Mouse (Mus musculus) neural tube, embryonic 12.5 days (tissue): ENCODE results near the gene Afg1l. TPM values are rescaled to one million over a fixed set of nuclear protein-coding genes. Genes with fewer than 3 reads are reported as not detected.

Source experiments
- ATAC-seq: fragments of 200-750 bp; cut with Nextera tagmentation; 2 replicates; pipeline ENCODE4 v1.8.0; 2017; ENCODE audit warnings: low read depth, mild to moderate bottlenecking, moderate TSS enrichment, moderate library complexity; ENCODE audit not compliant: low FRiP score
- H3K27ac ChIP-seq: fragments of 300-500 bp; sonication (generic); 2 replicates; pipeline ENCODE4 v1.5.1; 2016
- H3K27me3 ChIP-seq: fragments of 300-500 bp; sonication (generic); replicated peaks from 2 replicates; pipeline ENCODE4 v1.6.1; 2016; ENCODE audit warnings: mild to moderate bottlenecking
- H3K36me3 ChIP-seq: fragments of 300-500 bp; sonication (generic); 2 replicates; pipeline ENCODE4 v1.6.1; 2016; ENCODE audit warnings: mild to moderate bottlenecking
- H3K4me1 ChIP-seq: fragments of 300-500 bp; sonication (generic); 2 replicates; pipeline ENCODE4 v1.6.1; 2016
- H3K4me2 ChIP-seq: fragments of 300-500 bp; sonication (generic); replicated peaks from 2 replicates; pipeline ENCODE4 v1.6.1; 2016; ENCODE audit warnings: mild to moderate bottlenecking
- H3K4me3 ChIP-seq: fragments of 300-500 bp; sonication (generic); 2 replicates; pipeline ENCODE4 v1.5.1; 2016
- H3K9ac ChIP-seq: fragments of 300-500 bp; sonication (generic); 2 replicates; pipeline ENCODE4 v1.6.1; 2016; ENCODE audit warnings: mild to moderate bottlenecking
- H3K9me3 ChIP-seq: fragments of 300-500 bp; sonication (generic); 2 replicates; pipeline ENCODE4 v1.6.1; 2016; ENCODE audit warnings: mild to moderate bottlenecking
- whole genome bisulfite sequencing: fragments of 180-500 bp; shearing (Covaris S2); methylation state at CpG from one replicate; pipeline ENCODE4 v1.1.7; 2016; 5-methylcytosine and 5-hydroxymethylcytosine counted together
- polyA plus RNA-seq: library from polyadenylated mRNA; unstranded; fragments of >200 nt; fragmentation: Nextera tagmentation; extraction: Ambion mirVana; gene quantifications from 2 replicates; pipeline ENCODE4 v1.2.1, GENCODE M21; 2016

The Afg1l gene
- polyA plus RNA-seq, 1 experiment from 2014 or later, result 5.1 TPM

- no peak overlapping the region for H3K4me3 ChIP-seq
- H3K9ac ChIP-seq, result no peak overlapping the region
- peaks cover 15% of the 10 kb centered on the region; the same call in 1 of the 2 replicates for H3K36me3 ChIP-seq
- H3K9me3 ChIP-seq, result no peaks in the 10 kb centered on the region
- H3K27me3 ChIP-seq, result peaks cover 11% of the 10 kb centered on the region
- ATAC-seq, result no peak
- H3K27ac ChIP-seq, result no peak overlapping the region
- H3K4me2 ChIP-seq, result no peak overlapping the region
- WGBS, result 75% methylated on average over 15 of the region's 15 CpGs
- peaks cover 28% of the 10 kb centered on the region for H3K4me1 ChIP-seq
Measured at GRCm38 (mm10) chr10:42269281-42270025, 208.9 kb downstream of the Afg1l start.

GRCm38 (mm10) chr10:42267811-42268545 is 210.4 kb downstream of the Afg1l start:
- Histone ChIP-seq H3K36me3 (peaks cover 15% of the 10 kb centered on the region; the same call in 1 of the 2 replicates), H3K27me3 (no peaks in the 10 kb centered on the region), H3K9me3 (no peaks in the 10 kb centered on the region), H3K4me2 (no peak overlapping the region), H3K4me1 (peaks cover 17% of the 10 kb centered on the region), H3K27ac (no peak overlapping the region), H3K4me3 (no peak overlapping the region), H3K9ac (no peak overlapping the region)
- no peak for ATAC-seq
- 92% methylated on average over 5 of the region's 5 CpGs for WGBS

GRCm38 (mm10) chr10:42265021-42265689 is 213.2 kb downstream of the Afg1l start:
- Histone ChIP-seq H3K27me3 (no peaks in the 10 kb centered on the region), H3K4me2 (no peak overlapping the region), H3K36me3 (peaks cover 15% of the 10 kb centered on the region; the same call in 1 of the 2 replicates), H3K4me3 (no peak overlapping the region), H3K9me3 (no peaks in the 10 kb centered on the region), H3K27ac (no peak overlapping the region), H3K4me1 (peaks cover 6% of the 10 kb centered on the region), H3K9ac (no peak overlapping the region)
- WGBS, result 92% methylated on average over 11 of the region's 11 CpGs
- ATAC-seq, result no peak

- H3K9me3 ChIP-seq, result no peaks in the 10 kb centered on the region
- H3K9ac ChIP-seq, result no peak overlapping the region
- H3K4me3 ChIP-seq, result no peak overlapping the region
- peaks cover 4% of the 10 kb centered on the region for H3K4me1 ChIP-seq
- WGBS, result 93% methylated on average over 5 of the region's 5 CpGs
- peaks cover 15% of the 10 kb centered on the region; the same call in 1 of the 2 replicates for H3K36me3 ChIP-seq
- no peak for ATAC-seq
- no peak overlapping the region for H3K27ac ChIP-seq
- no peaks in the 10 kb centered on the region for H3K27me3 ChIP-seq
- H3K4me2 ChIP-seq, result no peak overlapping the region
Measured at GRCm38 (mm10) chr10:42264195-42264594, 214.2 kb downstream of the Afg1l start.

- H3K4me1 ChIP-seq, result no peaks in the 10 kb centered on the region
- no peaks in the 10 kb centered on the region for H3K27me3 ChIP-seq
- no peak overlapping the region for H3K4me3 ChIP-seq
- H3K9ac ChIP-seq, result no peak overlapping the region
- 82% methylated on average over 8 of the region's 8 CpGs for WGBS
- peaks cover 15% of the 10 kb centered on the region; the same call in 1 of the 2 replicates for H3K36me3 ChIP-seq
- H3K9me3 ChIP-seq, result no peaks in the 10 kb centered on the region
- no peak for ATAC-seq
- no peak overlapping the region for H3K4me2 ChIP-seq
- H3K27ac ChIP-seq, result no peak overlapping the region
Measured at GRCm38 (mm10) chr10:42263701-42264100, 214.7 kb downstream of the Afg1l start.

Other genes starting within 250 kb of the Afg1l start
- gene Foxo3, start 201.8 kb downstream of the Afg1l start, polyA plus RNA-seq, result 3.4 and 4.3 TPM in 2 replicates
- 221 and 226 TPM in 2 replicates for gene Snx3, start 23.5 kb upstream of the Afg1l start, polyA plus RNA-seq
- gene Nr2e1, start 105.1 kb upstream of the Afg1l start, polyA plus RNA-seq, result not detected in 2 replicates
- gene Ostm1, start 105.3 kb upstream of the Afg1l start, polyA plus RNA-seq, result 21.7 and 24.1 TPM in 2 replicates